Mouse (Mus musculus) CD4-positive, CD25-positive, alpha-beta regulatory T cell, adult 2 months (primary cell): ENCODE data around the gene Cabp2.

Experiments used
- DNase-seq: peaks from one replicate; pipeline ENCODE4 v3.0.0-alpha.2; 2012; ENCODE audit warnings: low read depth, low spot score

Gene Cabp2

DNA sequence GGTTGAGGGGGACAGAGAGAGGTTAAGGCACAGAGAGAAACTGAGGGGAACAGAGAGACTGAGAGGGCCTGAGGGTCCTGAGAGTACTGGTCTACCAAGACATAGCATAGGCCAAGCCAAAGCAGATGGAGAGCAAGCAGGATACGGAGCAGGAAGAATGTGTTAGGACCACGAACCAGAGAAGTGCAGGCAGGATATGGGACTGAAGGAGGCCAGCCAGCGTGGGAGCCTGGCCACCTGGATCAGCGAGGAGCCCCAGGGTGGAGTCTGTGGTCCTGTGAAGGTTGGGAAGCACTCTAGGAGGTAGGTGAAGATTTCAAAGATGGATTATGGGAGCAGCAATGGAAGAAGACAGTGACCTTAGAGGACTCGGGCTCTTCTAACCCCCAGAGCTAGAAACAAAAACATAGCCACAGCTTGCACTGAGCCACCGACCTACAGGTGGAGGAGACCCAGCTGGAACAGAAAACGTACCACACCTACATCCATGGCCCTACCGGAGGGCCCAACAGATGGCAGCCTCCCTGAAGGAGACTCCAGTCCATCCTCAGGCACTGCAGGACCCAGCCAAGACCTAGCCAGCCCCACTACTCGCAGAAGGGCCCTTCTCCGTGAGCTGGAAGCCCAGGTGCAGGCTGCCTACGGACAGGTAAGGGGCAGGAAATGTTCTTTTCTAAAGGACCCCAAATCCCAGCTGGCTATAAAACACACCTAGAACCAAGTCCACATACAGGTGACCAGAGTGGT lies 1.0 kb downstream of the Cabp2 start:
- DNase-seq, result no peak

DNA sequence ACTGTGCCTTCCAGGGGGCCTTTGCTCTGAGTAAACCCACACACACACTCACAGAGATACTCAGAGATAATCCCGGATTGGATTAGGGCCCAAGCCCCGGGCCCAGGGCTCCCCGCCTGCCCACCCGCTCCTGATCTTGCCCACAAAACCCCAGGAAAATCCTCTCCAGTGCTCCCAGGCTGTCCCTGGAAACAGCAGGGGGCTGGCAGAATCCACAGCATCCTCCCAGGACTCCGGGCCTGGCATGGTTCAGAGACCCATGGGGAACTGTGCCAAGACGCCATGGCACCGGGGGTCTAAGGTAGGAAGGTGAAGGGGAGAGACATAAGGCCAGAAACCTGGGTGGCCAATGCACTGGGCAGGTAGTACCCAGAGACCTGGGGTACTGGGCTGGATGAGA lies 1.9 kb downstream of the Cabp2 start:
- DNase-seq, result no peak

DNA sequence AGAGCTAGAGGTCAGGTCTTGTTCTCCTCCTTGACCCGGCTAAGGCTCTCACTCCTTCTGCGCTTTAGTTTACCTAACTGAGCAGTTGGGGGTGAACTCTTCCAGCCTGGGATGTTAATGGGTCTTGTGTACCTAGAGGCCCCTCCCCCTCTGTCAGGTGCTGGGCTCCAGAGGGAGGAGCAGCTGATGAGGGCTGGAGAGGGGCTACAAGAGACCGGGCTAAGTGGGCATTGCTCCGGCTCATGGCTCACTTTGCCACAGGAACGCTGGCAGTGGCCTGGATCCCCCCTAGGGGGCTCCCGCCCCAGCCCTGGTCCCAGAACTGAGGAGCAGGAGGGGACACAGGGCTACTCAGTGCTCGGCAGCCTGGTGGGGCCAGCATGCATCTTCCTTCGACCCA lies 2.4 kb downstream of the Cabp2 start:
- DNase-seq, result no peak

DNA sequence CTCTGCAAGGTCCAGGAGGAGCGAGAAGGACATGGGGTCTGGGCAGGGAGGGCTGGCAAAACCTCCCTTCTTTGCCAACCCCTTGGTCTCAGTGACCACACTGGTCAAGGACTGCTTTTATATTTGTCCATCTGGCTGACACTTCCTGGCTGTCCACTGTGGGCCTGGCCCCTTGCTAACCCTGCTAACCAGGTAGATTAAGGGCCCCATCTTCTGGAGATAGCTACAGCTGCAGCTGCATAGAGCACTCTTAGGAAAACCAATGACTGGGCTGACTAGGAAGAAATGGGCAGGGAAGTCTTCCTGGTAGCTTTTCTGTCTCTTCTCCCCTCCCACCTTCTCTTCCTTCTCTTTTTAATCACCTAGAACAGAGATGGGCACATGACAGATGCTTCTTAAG lies 3.6 kb downstream of the Cabp2 start:
- no peak for DNase-seq

DNA sequence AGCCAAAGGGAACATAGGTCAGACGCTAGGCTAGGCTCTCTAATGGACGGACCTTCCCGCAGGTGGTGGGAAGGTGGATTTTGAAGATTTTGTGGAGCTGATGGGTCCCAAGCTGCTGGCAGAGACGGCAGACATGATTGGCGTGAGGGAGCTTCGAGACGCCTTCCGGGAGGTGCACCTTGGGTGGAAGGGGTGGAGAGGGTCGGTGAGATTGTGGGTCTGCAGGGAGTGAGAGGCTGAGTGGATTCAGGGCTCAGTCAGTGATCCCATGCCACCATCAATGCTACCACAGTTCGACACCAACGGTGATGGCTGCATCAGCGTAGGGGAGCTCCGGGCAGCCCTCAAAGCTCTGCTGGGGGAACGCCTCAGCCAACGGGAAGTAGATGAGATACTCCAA lies 4.8 kb downstream of the Cabp2 start:
- DNase-seq, result no peak

DNA sequence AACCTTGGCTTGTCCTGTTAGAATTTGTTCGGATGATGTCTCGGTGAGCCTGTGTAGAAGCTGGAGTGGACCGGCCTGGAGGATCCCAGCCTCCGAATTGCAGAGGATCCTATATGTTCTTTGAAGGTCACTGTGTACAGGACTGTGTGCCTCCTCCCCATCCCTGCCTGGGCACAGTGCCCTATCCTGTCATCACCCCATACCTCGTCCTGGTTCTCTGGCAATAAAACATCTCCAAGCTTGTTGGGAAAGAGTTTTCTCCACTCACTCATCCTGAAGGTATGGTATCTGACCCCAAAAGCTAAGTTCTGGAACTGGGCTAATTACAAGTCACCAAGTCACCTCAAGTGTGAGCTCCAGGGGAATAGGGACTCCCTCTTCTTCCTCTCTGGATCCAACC lies 5.7 kb downstream of the Cabp2 start:
- no peak for DNase-seq

DNA sequence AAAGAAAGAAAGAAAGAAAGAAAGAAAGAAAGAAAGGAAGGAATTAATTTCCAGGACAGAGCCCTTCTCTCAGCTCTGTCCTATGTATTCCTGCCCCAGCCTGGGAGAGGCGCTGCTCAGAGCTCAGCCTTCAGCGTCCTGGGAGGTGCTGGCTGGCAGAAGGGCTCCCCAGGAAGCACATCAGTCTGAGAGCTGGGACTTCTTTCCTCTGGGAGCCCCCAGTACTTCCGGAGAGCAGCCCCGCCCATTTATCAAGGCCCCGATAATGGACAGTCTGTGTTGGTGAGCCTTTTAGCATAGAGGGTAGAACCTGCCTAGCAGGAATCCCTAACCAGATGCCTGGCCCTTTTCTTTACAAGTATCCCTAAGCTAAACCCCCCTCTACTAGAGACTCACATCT lies 6.8 kb downstream of the Cabp2 start:
- no peak for DNase-seq

DNA sequence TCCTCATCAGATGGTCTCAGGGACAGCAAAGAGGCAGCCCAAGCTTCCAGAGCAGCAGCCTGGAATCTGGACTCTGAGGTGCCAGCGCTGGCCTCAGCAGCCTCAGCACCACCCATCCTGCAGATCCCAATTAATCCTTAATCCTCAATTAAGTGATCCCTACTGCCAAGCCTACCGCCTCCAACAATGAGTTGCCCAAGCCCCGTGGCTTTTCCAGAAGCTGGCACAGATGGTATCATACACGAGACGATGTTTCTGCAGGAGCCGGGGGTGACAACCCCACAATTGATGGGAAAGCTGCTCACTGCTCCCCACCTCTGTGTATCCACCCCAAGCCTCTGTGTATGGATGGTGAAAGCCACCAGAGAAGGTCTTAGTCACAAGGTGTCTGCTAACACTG lies 7.8 kb downstream of the Cabp2 start:
- no peak for DNase-seq

DNA sequence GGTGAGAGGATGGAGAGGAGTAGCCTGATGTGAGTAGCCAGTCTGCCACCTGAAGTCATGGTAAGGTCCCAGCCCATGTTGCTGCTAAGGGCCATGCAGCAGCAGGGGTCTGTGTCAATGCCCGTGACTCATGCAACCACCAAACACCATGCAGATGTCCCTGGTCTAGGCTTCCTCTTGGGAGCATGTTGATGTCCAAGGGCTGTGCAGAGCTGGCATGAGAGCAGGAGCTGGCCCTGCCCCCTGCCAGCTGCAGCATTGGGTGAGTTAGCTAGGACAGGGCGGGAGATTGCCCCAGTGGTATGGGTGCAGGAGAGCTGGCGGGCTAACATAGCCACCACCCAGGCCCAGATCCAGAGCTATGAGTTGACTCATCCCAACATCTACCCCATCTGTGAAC lies 9.1 kb downstream of the Cabp2 start:
- DNase-seq, result no peak

DNA sequence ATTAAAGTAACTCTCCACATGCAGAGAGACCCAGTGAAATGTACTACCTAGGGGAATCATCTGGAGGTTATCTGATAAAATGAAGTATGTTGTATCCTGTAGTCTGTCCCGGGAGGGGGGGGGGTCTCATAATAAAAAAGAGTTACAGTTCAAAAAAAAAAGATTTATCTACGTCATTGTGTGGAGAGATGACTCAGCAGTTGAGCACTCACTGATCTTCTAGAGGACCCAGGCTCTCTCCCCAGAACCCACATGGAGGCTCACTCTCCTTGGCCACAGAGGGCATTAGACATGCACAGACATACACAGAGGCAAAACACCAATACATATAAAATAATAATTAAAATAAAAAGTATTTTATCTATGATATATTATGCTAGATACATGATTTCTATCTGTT lies 10.0 kb downstream of the Cabp2 start:
- no peak for DNase-seq

DNA sequence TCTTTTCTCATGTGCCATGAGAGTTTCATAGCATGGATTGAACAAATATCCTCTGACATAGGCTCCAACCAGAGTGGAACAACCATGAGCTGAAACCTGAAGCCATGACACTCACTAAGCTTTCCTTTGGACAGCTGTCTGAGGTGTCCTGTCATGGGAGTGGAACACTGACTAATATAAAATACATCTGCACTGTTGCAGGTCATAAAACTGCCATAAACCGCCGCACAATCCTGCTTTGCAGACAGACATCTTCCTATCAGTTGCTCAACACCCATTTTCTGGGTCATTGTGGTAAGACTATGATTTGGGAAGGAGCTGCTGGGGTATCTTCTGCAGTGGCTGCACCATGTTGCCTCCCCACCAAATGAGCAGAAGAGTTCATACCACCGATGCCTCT lies 11.4 kb downstream of the Cabp2 start:
- no peak for DNase-seq

DNA sequence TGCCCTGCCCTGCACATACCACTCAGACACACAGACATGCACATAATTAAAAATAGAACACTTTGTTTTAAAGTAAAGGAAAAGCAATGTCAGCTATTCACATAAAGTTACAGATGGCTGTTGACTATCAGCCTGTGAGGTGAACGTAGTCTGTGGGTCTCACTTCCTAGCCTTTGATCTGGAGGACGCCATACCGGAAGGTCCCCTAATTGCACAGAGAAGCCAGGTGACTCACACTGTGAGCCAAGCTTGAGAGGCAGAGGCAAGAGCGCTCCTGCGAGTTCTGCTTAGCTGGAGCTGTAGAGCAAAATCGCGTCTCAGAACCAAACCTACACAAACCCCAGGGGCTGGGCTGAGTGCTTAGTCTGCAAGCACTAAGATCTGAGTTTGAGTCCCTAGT lies 12.4 kb downstream of the Cabp2 start:
- peak; percentile 79 for DNase-seq

DNA sequence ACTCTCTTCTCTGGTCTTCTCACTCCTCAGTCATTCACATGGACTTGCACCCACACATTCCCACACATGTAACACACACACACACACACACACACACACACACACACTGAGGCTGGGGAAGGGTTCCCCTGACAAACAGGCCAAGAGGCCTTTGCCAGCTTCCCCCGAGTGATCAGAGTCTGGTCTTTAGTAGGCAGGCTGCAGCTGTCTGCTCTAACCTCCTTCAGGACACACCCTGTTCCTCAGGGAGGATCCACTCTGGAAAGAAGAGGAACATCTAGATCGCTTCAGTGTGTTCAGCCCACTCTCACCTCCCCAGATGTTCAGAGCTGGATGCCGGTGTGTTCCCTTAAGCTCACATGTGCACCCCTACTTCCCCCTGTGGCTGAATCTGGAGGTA lies 13.0 kb downstream of the Cabp2 start:
- peak; percentile 11 for DNase-seq

DNA sequence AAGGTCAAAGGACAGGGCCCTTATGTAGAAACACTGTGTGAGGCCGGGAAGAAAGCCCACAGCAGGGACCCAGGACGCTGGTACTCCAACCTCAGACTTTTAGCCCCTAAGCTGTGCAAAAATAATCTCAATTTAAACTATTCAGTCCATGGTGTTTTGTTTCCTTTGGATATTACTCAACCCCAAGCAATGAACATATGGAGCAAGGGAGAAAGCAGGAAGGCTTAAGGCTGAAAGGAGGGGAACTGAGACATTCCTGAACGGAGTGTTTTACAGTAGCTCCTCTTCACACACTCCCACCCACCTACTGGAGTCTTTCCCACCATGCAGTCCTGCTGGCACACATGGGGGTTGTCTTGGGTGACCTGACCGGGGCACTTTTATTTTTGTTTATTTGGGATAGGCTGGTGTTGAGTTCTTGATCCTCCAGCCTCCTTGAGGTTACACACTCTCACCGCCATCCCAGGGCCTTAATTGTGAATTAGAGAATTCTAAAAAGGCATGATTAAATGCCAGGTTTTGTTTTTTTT lies 13.5 kb downstream of the Cabp2 start:
- DNase-seq, result no peak

DNA sequence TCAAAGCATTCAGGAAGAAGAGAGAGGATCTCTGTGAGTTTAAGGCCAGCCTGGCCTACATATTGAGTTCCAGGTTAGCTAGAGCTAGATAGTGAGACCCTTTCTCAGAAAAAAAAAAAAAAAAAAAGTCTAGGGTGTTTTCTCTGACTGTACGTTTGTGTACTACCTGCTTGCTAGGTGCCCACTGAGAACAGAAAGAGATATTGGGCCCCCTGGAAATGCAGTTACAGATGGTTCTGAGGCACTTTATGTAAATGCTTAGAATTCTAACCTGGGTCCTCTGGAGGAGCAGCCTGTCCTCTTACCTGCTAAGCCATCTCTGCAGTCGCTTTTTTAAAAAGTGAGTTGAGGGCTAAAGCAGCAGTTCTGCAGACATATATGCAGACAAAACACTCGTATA lies 14.4 kb downstream of the Cabp2 start:
- no peak for DNase-seq

DNA sequence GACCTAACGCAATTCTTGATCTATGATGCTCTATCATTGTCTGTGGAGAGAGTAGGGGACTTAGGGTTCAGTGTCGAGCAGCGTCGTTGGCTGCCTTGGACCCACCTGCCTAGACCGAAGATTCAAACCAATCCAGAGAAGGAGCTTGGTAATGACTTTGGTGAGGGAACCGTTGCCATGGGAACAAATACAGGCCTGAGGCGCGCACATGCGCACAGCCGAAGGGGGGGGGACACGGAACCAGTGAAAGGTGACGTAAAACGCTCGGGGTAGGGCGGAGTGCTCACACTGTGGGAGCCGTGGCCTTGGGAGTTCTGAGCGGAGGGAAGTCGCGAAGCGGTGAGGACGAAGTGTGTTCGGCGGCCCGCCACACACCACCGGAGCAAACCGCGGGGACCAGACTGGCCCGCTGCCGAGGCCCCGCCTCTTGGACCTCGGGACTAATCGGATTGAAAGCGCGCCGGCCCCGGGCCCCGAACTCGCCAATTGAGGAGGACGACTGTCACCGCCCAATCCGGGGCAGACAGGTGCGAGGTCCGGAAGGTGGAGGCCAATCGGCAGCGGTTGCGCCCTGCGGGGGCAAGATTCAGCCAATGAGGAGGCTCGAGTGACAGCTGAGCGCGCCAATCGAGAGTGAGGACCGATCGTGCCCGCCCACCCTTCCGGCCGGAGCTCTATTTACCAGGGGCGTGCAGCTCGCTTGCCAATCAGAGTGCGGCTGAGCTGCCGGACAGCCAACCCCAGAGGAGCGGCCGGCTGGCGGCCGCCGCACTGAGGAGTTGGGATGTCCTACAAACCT lies 15.5 kb downstream of the Cabp2 start, which contains the start of gene Cdk2ap2:
Gene Cdk2ap2 (plus strand): TSS at position 541 of the 799 bp plus-strand sequence.
- DNase-seq, result peak; percentile 99

DNA sequence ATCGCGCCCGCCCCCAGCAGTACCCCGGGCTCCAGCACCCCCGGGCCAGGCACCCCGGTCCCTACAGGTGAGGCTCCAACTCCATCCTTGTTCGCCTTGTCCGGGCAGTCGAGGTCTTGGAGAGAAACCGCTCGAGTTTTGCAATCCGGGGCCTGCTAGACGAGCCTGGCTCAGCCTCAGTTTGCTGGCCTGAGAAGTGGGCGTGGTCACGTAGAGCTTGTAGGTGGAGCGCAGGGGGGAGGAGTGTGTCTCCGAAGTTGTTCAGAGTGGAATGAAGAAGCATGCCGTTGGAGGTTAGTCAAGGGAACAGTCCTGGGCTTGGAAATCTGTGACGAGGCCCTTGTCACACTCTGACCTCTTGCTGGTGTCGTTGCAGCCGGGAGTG lies 16.1 kb downstream of the Cabp2 start:
- peak; percentile 89 for DNase-seq

DNA sequence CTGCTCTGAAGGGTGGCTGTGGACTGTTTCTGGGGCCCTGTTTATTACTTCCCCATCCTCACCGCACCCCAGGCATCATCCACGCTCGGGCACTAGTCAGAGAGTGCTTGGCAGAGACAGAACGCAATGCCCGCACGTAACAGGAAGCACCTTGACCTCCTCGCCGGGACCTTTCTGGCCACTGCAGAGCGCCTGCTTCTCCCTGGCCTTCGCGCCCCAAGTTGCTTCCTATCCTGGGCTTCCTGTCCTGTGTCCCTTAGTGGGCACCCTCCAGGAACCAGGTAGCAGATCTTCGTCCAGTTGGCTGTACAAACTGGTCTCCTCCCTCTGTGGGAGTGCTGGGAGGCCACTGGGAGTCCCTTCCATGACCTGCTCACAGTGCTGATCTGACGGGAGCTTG lies 17.0 kb downstream of the Cabp2 start:
- peak; percentile 30 for DNase-seq

DNA sequence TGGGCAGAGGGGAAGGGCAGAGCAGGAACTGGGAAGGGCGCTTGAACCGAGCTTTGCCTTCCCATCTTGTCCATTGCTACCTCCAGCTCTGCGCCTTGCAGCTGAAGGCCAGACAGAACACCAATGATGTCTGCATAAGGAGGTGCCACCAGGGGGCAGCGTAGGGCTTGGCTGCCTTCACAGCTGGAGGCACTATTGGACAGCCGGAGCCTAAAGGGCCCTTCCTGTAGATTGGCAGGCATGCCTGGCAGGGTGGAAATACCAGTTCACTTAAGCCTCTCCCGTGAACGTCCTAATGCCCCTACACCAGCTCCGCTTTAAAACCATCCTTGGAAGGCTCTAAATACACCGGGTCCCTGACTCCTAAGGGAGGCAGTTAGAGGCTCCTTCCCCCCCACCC lies 17.7 kb downstream of the Cabp2 start:
- DNase-seq, result peak; percentile 96

DNA sequence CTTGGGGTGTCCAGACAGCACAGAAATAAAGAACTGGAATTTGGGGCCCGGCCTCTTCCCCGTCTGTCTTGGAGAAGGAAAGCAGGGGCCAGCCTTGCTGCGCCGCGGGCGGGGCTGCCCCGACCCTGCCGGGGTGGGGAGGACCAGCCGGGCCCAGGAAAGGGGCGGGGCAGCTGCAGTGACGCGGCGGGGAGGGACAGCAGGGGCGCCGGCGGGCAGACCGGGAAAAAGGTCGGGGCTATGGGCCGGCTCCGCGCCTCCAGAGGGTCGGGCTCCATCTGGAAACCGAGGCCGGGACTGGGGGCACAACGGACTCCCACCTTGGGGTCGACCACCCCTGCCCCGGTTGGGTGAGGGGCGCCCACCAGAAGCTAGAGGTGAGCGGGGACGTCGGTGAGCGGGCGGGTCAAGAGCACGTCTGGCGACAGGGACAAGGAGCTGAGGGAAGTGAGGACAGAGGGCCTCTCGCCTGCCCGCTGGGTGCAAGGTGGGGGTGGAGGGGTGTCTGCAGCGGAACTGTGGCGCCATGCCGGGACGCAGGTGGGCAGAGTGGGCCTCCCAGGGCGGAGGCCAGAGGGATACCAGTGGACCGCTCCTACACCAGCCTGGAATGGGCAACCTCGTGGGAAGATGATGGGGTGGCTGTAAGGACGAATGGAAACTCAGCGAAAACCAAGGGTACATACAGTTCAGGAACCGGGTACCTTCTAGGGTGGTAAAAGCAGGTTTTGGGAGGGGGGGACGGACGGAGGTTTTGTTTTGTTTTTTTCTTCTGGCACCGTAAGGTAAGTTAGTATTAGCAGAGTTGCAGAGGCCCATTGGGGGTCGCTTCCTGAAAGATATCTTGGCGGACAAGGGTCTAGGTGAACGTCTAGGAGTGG lies 18.7 kb downstream of the Cabp2 start, which contains the start of gene Pitpnm1:
Gene Pitpnm1 (plus strand): TSS at position 162 of the 881 bp plus-strand sequence.
- peak; percentile 85 for DNase-seq

DNA sequence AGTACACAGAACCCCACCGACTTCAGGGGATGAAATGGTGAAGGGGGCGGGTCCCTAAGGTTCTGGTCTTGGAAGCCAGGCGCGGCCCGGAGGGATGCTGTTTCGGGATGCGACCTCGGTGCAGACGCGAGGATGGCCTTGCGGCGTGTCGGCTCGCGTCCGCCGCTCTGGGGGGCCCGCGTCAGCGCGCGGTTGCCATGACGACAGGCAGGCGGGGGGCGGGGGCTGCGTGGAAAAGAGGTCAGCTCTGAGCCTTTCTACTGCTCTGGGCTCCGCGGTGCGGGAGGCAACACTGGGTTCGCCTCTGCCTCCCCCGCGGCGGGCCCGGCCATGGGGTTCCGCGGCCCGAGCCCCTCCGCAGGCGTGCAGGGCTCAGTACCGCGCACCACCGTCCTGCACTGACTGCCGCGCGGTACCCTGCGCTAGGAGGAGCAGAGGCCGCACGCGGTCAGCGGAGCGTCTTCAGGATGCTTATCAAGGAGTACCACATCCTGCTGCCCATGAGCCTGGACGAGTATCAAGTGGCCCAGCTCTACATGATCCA lies 19.4 kb downstream of the Cabp2 start:
- peak; percentile 69 for DNase-seq

DNA sequence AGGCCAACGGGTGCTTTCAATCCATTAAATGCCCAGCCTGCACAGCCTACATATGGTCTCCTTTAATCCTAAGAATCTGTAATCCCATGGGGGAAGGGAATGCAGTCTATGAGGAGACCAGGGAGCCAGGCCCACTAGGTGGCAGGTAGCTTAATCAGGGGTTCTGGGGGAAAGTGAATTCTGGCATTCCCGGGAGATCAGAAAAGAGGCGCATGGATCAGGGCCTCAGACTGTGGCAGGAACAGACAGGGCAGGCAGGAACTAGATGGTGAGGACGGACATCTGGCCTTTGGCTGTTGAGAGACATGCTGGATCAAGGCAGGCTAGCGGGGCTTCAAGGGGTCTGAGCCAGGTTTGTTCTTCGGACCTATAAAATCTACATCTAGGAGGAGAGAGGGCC lies 20.1 kb downstream of the Cabp2 start:
- no peak for DNase-seq
